Mouse (Mus musculus): ENCODE data around the gene Map2.

Map2 gene

GRCm38 (mm10) chr1:66175041-66175665, at the start of gene Map2:
Map2 (plus strand) TSS chr1:66175273.
- DNase-seq (ENCODE audit: low spot score in 2 of 2): peak; percentile 53 to 68

DNA sequence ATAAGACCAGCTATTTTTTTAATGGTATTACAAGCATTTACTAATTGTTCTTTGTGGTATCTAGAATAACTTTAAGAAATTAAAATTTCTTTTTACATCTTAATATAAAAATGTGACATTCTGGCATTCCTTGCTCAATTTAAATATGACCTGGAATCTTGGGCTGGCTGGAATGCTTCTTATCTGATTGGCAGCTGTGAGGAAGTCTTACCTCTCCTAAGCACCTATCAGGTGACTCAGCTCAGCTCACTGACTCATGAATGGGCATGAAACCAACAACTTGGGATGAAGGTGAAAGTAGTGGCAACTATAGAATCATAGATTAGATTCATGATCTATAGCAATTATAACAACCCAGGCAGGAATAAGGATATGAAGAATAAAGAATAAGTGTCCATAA, 42.1 kb upstream of the Map2 start:
- DNase-seq (ENCODE audit: low spot score in 2 of 2): no peak

- no peak for DNase-seq (ENCODE audit: low spot score in 2 of 2)
These were observed 39.7 kb upstream of the Map2 start for GRCm38 (mm10) chr1:66135324-66135723.

- no peak for DNase-seq (ENCODE audit: low spot score in 2 of 2)
These were observed 34.4 kb upstream of the Map2 start for GRCm38 (mm10) chr1:66140686-66141085.

DNA sequence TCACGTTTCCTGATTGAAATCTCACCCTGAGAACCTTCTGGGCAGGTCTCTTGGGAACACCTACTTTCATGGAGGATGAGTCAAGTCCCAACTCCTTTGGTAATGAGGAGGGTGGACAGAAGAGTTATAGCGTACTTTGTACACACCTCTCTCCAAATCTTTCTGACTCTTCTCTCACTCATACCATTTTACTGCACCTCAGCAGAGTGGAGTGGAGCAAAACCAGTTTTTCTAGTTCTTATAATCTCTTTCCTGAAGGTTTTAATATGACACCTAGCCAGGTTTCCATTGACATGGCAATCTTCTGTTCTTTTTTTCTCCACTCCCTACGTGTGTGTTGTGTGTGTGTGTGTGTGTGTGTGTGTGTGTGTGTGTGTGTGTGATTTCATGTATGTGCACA, 29.9 kb upstream of the Map2 start:
- no peak for DNase-seq (ENCODE audit: low spot score in 2 of 2)

DNA sequence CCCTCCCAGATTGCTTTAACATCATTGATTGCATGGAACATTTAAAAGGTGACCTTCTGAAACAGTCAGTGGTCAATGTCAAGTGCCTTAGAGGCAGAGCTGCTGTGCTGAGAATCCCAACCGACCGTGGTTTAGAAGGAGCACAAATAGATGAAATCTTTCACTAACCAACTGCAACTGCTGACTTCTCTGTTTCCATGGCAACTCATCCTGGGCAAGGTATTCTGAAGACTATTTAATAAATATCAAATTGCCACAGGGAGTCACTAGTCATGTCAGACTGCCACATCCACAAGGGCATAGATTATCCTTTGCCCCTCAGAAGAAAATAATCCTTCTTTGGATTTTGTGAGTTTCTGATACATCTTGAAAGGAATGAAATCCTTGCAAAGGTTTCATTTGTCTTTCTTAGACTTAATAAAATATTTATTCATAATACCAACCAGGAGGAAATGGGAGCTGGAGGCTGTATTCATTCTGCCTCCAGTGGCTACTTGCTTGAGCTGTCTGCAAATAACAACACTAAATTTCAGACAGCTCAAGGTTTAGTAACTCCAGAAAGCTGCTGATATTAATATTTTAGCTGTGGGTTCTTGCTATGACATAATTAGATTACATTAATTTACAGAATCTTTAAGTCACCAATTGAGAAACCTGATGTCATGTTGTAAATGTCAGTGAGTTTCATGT, 26.1 kb upstream of the Map2 start:
- no peak for DNase-seq (ENCODE audit: low spot score in 2 of 2)

DNA sequence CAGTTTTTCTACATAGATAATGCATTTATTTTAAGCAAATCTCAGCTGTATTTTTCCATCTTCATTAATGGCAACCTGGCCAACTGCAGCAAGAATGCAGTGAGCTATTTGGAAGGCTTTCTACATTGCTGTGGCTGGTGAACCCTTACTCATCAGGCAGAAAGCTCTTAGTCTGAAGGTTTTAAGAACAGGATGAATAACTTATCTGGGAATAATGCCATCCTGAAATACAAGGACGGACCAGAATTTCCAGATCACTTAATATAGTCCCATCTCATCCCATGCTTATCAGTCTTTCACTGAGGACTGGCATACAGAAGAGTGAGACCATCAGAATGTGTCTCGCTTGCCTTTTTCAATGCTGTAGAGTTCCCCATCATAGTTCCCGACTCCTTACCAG, 24.3 kb upstream of the Map2 start:
- no peak for DNase-seq (ENCODE audit: low spot score in 2 of 2)

DNA sequence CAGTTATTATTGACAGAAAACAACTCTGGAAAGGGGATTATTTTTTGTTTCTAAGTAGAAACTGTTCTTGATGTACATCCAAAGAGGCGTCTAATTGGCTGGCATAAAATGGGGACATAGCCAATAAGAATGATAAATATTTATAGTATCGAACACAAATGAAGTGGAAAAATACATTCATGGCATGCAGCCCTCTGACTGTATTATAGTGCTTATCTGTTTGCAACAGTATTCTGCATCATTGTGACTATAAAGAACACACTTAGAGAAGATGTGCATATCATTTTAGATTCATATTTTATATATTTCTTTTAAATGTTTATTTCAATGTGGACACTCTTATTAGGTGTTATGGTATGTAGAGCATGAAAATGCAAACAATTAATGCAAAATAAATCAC, 17.9 kb upstream of the Map2 start:
- no peak for DNase-seq (ENCODE audit: low spot score in 2 of 2)

DNA sequence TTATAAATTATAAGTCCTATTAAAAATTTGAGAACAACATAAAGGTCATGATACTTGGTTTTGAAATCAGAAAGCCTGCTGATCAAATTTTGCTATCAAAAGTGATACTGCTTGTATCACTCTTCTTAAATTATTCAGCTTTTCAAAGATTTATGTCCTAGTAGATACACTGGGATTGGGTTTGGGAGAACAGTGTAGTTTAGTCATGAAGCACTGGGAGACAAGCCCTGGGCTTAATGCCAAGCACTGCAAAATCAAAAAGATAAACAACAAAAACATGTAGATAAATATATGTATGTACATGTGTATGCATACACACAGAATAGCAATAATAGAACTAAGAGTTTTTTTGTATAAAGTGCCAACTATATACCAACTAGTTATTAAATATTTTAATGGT, 17.5 kb upstream of the Map2 start:
- no peak for DNase-seq (ENCODE audit: low spot score in 2 of 2)

DNA sequence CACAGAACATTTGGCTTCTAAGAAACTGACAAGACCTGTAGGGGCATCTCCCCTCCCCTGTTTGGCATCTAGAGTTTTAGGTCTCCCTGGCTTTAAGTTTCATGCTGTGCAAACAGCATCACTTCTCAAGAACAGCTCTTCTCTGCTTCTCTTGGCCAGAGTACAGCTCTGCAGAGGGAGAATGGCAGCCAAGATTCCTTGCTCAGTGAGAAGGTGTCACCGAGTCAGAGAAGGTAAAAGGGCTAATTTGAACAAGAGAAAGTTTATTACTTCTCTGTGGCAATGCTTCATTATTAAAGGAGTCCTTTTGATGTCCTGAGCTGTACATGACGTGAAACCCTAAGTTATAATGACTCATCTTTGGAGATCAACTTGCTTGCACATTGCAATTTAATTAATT, 10.4 kb upstream of the Map2 start:
- DNase-seq (ENCODE audit: low spot score in 2 of 2): no peak

- no peak for DNase-seq (ENCODE audit: low spot score in 2 of 2)
These were observed 6.4 kb upstream of the Map2 start for GRCm38 (mm10) chr1:66168722-66169121.

DNA sequence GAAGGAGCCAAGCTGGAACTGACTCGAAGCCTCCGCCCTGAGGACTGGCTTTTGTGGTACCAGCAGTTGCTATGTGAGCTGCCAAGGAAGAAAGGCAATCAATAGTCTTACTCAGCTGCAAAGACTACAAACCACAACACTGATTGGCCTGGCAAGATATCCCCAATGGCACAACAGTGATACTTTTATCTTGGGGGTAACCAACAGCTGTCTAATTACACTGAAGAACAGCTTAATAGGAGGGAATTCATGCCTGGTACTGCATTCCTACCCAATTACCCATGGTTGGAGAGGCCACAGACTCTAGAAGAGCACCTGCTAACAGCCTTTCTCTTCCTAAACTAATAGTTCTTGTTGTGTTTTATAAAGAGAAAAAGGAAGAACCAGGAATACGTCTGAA, 2.9 kb upstream of the Map2 start:
- DNase-seq (ENCODE audit: low spot score in 2 of 2): no peak

DNA sequence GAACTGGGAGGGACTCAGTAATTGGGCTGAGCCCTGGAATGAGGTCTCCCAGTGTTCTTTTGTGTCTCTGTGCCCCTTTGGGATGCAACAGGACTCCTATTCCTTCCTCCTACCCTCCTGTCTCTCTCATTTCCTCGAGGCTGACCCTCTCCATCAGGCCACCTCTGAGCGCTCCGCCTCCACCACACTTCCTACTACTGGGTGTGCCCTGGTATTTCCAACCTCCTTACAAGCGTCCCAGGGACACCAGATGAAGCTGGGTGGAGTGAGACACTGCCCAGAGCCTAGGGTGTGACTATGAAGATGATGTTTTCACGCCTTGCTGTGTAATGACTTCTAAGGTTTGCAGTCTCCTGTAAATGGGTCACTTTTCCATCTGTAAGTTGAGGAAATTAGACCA, 1.4 kb upstream of the Map2 start:
- no peak for DNase-seq (ENCODE audit: low spot score in 2 of 2)

GRCm38 (mm10) chr1:66176012-66176837, 1.2 kb downstream of the Map2 start:
- DNase-seq (ENCODE audit: low spot score in 2 of 2): no peak

DNA sequence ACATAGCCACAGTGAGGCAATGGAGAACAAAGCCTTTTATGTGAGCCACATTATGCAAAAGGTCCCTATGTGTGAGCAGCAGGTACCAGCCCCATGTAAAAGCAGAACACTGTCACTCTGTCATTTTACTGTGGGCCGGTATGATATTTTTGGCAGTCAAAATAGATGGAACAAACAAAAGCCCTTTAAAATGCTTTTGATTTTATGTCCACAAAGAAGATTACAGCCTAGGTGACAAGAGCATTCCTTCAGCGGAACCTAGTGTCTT, 1.7 kb downstream of the Map2 start:
- no peak for DNase-seq (ENCODE audit: low spot score in 2 of 2)

- no peak for DNase-seq (ENCODE audit: low spot score in 2 of 2)
These were observed 2.6 kb downstream of the Map2 start for GRCm38 (mm10) chr1:66177489-66178170.

DNA sequence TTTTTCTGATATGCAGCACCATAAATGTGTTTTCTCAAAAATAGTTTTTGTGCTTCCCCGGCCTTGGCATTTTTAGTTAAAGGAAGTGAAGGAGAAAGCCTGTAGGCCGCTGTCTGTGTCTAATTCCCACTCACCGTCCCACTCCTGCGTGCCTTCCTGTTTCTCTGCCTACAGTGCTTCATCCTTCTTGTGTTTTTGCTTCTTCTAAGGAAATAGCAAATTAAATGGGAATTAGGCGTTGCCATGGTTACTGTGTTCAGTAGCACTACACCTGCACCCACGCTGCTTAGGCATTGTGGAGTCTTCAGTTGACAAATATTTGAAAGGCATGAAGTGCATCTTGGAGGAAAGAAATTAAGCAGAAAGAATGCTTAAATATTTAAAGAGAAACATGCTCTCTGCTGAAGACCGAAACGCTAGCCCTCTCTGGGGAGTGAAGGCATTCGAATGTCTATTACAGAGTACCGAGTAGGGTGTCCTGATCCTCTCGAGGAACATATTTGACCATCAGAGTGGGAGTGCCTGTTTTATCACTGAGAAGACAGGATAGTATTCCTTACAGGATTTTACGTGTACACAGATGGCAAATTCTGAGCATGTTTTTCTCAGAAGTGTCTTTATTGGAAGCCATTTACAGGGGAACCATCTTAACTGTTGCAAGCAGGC, 12.1 kb downstream of the Map2 start:
- DNase-seq (ENCODE audit: low spot score in 2 of 2): no peak

DNA sequence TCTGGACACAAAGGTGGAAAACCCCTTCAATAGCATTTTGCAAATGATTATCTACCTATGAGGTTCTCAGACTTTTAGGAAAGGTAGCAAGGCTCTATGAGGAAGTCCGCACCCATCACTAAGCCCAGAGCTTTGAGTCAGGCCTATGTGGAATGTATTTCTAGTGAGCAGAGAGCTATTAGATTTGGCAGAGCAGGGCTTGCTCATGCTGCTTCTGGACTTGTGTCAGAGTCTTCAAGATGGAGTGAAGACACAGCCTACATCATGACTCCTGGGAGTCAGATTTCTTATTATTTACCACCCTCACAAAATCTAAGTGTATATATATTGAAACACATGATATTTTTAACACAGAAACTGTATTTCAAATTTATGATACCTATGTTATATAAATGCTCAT, 17.3 kb downstream of the Map2 start:
- no peak for DNase-seq (ENCODE audit: low spot score in 2 of 2)

DNA sequence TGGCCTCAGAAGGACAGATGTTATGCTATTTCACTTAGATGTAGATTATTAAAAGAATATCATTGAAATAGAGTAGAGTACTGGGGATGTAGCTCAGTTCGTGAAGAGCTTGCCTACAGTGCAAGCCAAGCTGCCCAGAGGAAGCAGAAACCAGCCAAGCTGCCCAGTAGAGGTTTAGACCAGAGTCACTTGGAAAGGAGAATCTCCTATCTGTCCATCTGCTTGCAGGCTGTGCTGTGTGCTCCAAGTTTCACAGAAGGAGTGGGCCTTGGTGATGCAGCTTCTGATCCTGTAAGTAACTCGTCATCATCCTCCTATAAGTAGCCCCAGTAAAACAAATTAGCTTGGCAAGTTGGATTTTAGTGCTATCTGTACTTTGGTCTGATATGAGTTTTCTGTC, 17.8 kb downstream of the Map2 start:
- DNase-seq (ENCODE audit: low spot score in 2 of 2): no peak

DNA sequence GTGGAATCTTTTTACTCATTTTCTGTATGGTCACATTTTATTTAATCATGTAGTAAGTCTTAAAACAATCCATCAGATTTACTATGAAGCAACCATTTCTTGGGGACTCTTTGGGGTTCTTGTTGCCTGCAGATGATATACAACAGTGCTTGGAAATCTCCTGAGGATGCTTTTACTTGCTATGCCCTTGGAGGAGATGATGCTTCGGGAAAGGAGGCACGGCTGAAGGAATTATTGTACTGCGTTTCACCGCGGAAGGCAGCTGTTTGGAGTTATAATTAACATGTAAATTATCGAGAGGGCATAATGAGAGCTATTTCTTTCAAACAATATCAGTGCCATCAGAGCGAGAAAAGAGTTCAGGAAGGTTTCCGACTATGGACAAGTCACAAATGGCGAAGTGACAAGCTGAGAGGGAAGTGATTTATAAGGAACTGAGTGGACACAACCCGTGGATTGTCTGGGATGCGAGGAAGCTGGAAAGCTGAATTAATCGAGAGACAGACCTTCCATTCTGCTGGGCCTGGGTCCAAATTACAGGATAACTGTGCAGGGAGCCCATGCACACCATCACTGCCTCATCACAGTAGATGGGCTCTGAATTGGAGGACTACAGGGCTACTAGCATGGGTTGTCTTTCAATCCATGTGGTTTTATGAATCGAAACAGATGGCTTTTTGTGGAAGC, 20.1 kb downstream of the Map2 start:
- no peak for DNase-seq (ENCODE audit: low spot score in 2 of 2)

GRCm38 (mm10) chr1:66196240-66196639, 21.2 kb downstream of the Map2 start:
- no peak for DNase-seq (ENCODE audit: low spot score in 2 of 2)

GRCm38 (mm10) chr1:66196716-66197115, 21.6 kb downstream of the Map2 start:
- DNase-seq (ENCODE audit: low spot score in 2 of 2): no peak

Data from frontal cortex, postnatal 25 days (tissue).